ENCODE assay signal across 8 mouse cellular contexts in the genomic region with DNA sequence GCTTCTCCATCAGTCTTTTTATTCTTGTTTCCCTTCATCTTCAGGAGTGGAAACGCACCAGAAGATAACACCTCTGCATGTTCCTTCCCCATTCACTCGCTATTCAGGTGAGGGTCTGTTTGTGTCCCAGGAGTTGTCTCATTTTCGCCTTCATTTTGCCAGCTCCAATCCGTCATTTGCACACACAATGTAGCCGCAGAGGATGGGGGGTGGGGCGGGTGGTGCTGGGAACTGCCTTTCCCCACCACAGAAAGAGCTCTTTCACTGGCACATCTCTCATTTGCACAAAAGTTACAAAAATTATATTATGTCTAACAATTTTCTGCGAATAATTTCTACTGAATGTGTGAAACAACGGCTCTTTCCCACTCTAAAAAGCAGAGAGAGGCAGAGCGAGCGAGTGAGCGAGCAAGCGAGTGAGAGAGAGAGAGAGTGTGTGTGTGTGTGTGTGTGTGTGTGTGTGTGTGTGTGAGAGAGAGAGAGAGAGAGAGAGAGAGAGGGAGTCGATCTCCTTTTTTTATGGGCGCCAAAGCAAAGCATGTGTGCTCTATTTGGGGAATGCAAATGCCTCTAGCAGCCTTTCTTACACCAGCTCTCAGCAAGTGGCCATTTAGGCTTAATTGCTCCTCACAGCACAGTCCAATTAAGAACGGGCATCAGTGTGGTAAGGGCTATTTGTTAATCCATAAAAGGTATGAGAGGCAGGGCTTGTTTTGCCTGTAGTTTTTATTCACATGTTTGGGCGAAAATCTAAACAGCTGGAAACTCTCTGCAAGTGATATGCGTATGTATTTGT.
DNase-seq lines count a peak whose midpoint lies in the region; ATAC-seq and TF ChIP-seq lines count a peak whose summit lies in the region.
"Had no signal": no experiment of that assay in that cellular context is flagged by ENCODE, and none has a peak within 500 bp of the region (broad histone marks: within the 10 kb centered on the region; RNA-seq: fewer than 3 reads in every experiment).

No protein-coding gene starts in this region.

- WGBS in embryonic facial prominence, embryonic 15.5 days: 23% methylated on average over 17 of the region's 17 CpGs
- WGBS in hindbrain, embryonic 15.5 days: 18% methylated on average over 17 of the region's 17 CpGs
- WGBS in neural tube, embryonic 13.5 days: 10% methylated on average over 17 of the region's 17 CpGs
- WGBS in liver, postnatal 0 days (ENCODE audit: insufficient replicate concordance): 38% methylated on average over 17 of the region's 17 CpGs

- ATAC-seq in embryonic facial prominence, embryonic 15.5 days (ENCODE audit: insufficient number of reproducible peaks, low FRiP score, low TSS enrichment, low read depth): no peak
- peak; percentile 78 for ATAC-seq in hindbrain, embryonic 15.5 days (ENCODE audit: low FRiP score, low read depth)
- ATAC-seq in neural tube, embryonic 13.5 days (ENCODE audit: low read depth): peak; percentile 80
- no peak for ATAC-seq in liver, postnatal 0 days

- peak overlapping the region; percentile 45 for H3K4me3 ChIP-seq in layer of hippocampus, adult 2 months
- 0 out of 2 replicates have a peak overlapping the region, but pooled peaks have one; percentile 2 for H3K4me3 ChIP-seq in embryonic facial prominence, embryonic 15.5 days (replicated peaks)
- H3K4me3 ChIP-seq in hindbrain, embryonic 15.5 days: peak overlapping the region; percentile 23
- H3K4me3 ChIP-seq in neural tube, embryonic 13.5 days: peak overlapping the region; percentile 27
- no peak overlapping the region for H3K4me3 ChIP-seq in liver, postnatal 0 days (ENCODE audit: low read depth, low read length)
- H3K4me3 ChIP-seq: liver, embryonic 13.5 days had no signal

- no peaks in the 10 kb centered on the region for H3K4me1 ChIP-seq in embryonic facial prominence, embryonic 15.5 days
- H3K4me1 ChIP-seq in hindbrain, embryonic 15.5 days (replicated peaks): peaks cover 16% of the 10 kb centered on the region
- peaks cover 25% of the 10 kb centered on the region for H3K4me1 ChIP-seq in neural tube, embryonic 13.5 days (replicated peaks)
- H3K4me1 ChIP-seq in liver, postnatal 0 days (ENCODE audit: insufficient read depth): no peaks in the 10 kb centered on the region
- H3K4me1 ChIP-seq: liver, embryonic 13.5 days had no signal

- no peak for DNase-seq in layer of hippocampus, adult 2 months (ENCODE audit: low spot score in 2 of 2)
- DNase-seq in layer of hippocampus, adult 8-10 months (ENCODE audit: low spot score in 2 of 2): no peak
- no peak for DNase-seq in liver, postnatal 0 days
- DNase-seq in MN1 (ENCODE audit: low spot score): no peak
- DNase-seq: liver, embryonic 13.5 days had no signal

- H3K4me2 ChIP-seq in embryonic facial prominence, embryonic 15.5 days (replicated peaks): peak overlapping the region; percentile 35
- H3K4me2 ChIP-seq in hindbrain, embryonic 15.5 days: peak overlapping the region; percentile 53
- peak overlapping the region; percentile 54 for H3K4me2 ChIP-seq in neural tube, embryonic 13.5 days
- H3K4me2 ChIP-seq in liver, postnatal 0 days (ENCODE audit: low read depth, low read length): no peak overlapping the region
- H3K4me2 ChIP-seq: liver, embryonic 13.5 days had no signal

- no peaks in the 10 kb centered on the region for H3K9me3 ChIP-seq in embryonic facial prominence, embryonic 15.5 days (replicated peaks)
- no peaks in the 10 kb centered on the region for H3K9me3 ChIP-seq in hindbrain, embryonic 15.5 days
- no peaks in the 10 kb centered on the region for H3K9me3 ChIP-seq in neural tube, embryonic 13.5 days
- no peaks in the 10 kb centered on the region for H3K9me3 ChIP-seq in liver, postnatal 0 days (ENCODE audit: low read length)
- H3K9me3 ChIP-seq: liver, embryonic 13.5 days had no signal

- TF ChIP-seq EP300 in liver, postnatal 0 days (IDR thresholded peaks at IDR 0.05; ENCODE audit: low read depth): no peak

- H3K27me3 ChIP-seq in embryonic facial prominence, embryonic 15.5 days: no peaks in the 10 kb centered on the region
- 0 out of 2 replicates have a peak, but pooled peaks cover 4% of the 10 kb centered on the region for H3K27me3 ChIP-seq in hindbrain, embryonic 15.5 days
- H3K27me3 ChIP-seq in neural tube, embryonic 13.5 days: peaks cover 34% of the 10 kb centered on the region
- H3K27me3 ChIP-seq in liver, postnatal 0 days (ENCODE audit: insufficient read depth, low read length): 0 out of 2 replicates have a peak, but pooled peaks cover 5% of the 10 kb centered on the region

- H3K9ac ChIP-seq in embryonic facial prominence, embryonic 15.5 days: no peak overlapping the region
- 0 out of 2 replicates have a peak overlapping the region, but pooled peaks have one; percentile 17 for H3K9ac ChIP-seq in hindbrain, embryonic 15.5 days
- H3K9ac ChIP-seq in neural tube, embryonic 13.5 days: peak overlapping the region; percentile 62
- no peak overlapping the region for H3K9ac ChIP-seq in liver, postnatal 0 days (replicated peaks)
- H3K9ac ChIP-seq: liver, embryonic 13.5 days had no signal

- no peak for TF ChIP-seq CTCF in layer of hippocampus, adult 2 months (conservative IDR thresholded peaks at IDR 0.05)
- no peak for TF ChIP-seq CTCF in liver, postnatal 0 days (IDR thresholded peaks at IDR 0.05; ENCODE audit: low read depth)

- H3K27ac ChIP-seq in layer of hippocampus, adult 2 months: peak overlapping the region; percentile 68
- H3K27ac ChIP-seq in embryonic facial prominence, embryonic 15.5 days (replicated peaks): no peak overlapping the region
- peak overlapping the region; percentile 39; the same call in 1 of the 2 replicates for H3K27ac ChIP-seq in hindbrain, embryonic 15.5 days (replicated peaks)
- H3K27ac ChIP-seq in neural tube, embryonic 13.5 days (replicated peaks): peak overlapping the region; percentile 67
- no peak overlapping the region for H3K27ac ChIP-seq in liver, postnatal 0 days (ENCODE audit: low read depth)
- H3K27ac ChIP-seq: liver, embryonic 13.5 days had no signal

- H3K36me3 ChIP-seq in embryonic facial prominence, embryonic 15.5 days: no peaks in the 10 kb centered on the region
- H3K36me3 ChIP-seq in hindbrain, embryonic 15.5 days: no peaks in the 10 kb centered on the region
- H3K36me3 ChIP-seq in neural tube, embryonic 13.5 days: no peaks in the 10 kb centered on the region
- H3K36me3 ChIP-seq in liver, postnatal 0 days (replicated peaks; ENCODE audit: insufficient read depth, low read length): no peaks in the 10 kb centered on the region
- H3K36me3 ChIP-seq: liver, embryonic 13.5 days had no signal

Comparison
In these comparisons a context has a peak if more than half of its experiments do, and no peak if none do; other contexts are left out.
1. H3K27ac ChIP-seq: peak in layer of hippocampus, adult 2 months (single experiment), hindbrain, embryonic 15.5 days (single experiment) and neural tube, embryonic 13.5 days (single experiment); none in embryonic facial prominence, embryonic 15.5 days (single experiment) and liver, postnatal 0 days (single experiment).
2. ATAC-seq: peak in hindbrain, embryonic 15.5 days (single experiment) and neural tube, embryonic 13.5 days (single experiment); none in embryonic facial prominence, embryonic 15.5 days (single experiment) and liver, postnatal 0 days (single experiment).
3. H3K9ac ChIP-seq: peak in hindbrain, embryonic 15.5 days (single experiment) and neural tube, embryonic 13.5 days (single experiment); none in embryonic facial prominence, embryonic 15.5 days (single experiment) and liver, postnatal 0 days (single experiment).